ENCODE assay signal across 8 mouse cellular contexts in the genomic region with DNA sequence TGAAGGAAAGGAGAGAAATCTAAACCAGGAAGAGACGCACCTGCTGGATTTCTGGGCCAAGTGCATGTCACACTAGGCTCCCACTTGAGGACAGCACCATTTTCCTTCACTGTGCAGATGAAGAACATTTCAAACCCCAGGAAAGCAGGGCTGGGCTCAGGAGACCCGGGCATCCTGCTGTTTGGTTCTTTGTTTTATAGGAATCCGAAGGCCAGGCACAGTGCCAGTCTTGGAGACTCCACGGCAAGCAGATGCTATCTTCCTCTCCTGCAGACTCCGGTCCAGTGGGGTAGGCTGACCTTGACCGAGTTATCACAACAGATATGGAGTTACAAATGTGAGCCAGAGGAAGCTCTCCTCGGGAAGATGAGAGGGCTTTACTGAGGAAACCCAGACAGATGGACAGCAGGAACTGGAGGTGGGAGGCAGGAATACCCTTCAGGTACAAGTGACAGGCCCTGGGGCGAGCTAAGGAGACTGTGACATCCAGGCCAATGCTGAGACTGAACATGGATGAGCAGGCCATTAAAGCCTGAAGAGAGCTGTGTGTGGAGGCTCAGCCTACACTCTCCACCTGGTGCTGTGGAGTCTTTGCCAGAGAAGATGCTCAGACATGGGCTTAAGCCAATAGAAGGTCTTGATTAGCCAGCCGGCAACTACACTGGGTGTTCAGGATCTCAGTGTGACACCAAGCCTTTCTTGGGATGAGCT.
A peak's percentile ranks its signal among the peaks of the same experiment; 100 is the strongest.
DNase-seq lines count a peak whose midpoint lies in the region; ATAC-seq lines count a peak whose summit lies in the region.

No protein-coding gene starts in this region.

- H3K4me2 ChIP-seq in hindbrain, embryonic 16.5 days (ENCODE audit: low read length), result no peak overlapping the region

- ATAC-seq in hindbrain, embryonic 16.5 days, result peak; percentile 57
- ATAC-seq in megakaryocyte, adult 5-6 weeks (ENCODE audit: poor library complexity, severe bottlenecking), result no peak

- H3K4me3 ChIP-seq in hindbrain, embryonic 16.5 days (ENCODE audit: low read length), result no peak overlapping the region

- H3K27me3 ChIP-seq in hindbrain, embryonic 16.5 days (replicated peaks; ENCODE audit: control insufficient read depth, insufficient read depth, low read length), result no peaks in the 10 kb centered on the region

- peaks cover 38% of the 10 kb centered on the region for H3K4me1 ChIP-seq in hindbrain, embryonic 16.5 days (ENCODE audit: control insufficient read depth, insufficient read depth, low read depth, low read length)

- H3K36me3 ChIP-seq in hindbrain, embryonic 16.5 days (ENCODE audit: control insufficient read depth, insufficient read depth, low read length), result no peaks in the 10 kb centered on the region

- peak; percentile 64 for DNase-seq in ovary, postnatal 36 days (ENCODE audit: low spot score)
- no peak for DNase-seq in ovary, postnatal 10 days (ENCODE audit: low spot score)
- peak; percentile 62 for DNase-seq in cerebellum, adult 11 months
- DNase-seq in right cerebral cortex, postnatal 4 days, result peak; percentile 42
- no peak for DNase-seq in urinary bladder, postnatal 10 days (ENCODE audit: low spot score)
- no peak for DNase-seq in embryo, embryonic 10.5 days (ENCODE audit: low spot score)

- no peaks in the 10 kb centered on the region for H3K9me3 ChIP-seq in hindbrain, embryonic 16.5 days (ENCODE audit: control insufficient read depth, low read length)

- H3K27ac ChIP-seq in hindbrain, embryonic 16.5 days (ENCODE audit: low read depth, low read length), result peak overlapping the region; percentile 3

- H3K9ac ChIP-seq in hindbrain, embryonic 16.5 days (ENCODE audit: low read depth, low read length), result no peak overlapping the region

- 43% methylated on average over 9 of the region's 9 CpGs for WGBS in hindbrain, embryonic 16.5 days

Comparison
In these comparisons a context has a peak if more than half of its experiments do, and no peak if none do; other contexts are left out.
1. DNase-seq: peak in ovary, postnatal 36 days (single experiment), cerebellum, adult 11 months (single experiment) and right cerebral cortex, postnatal 4 days (single experiment); none in ovary, postnatal 10 days (single experiment), urinary bladder, postnatal 10 days (single experiment) and embryo, embryonic 10.5 days (single experiment).